Mouse (Mus musculus) bone marrow macrophage, adult 2 months (primary cell): ENCODE data around the gene Il22.

Experiments used
- CTCF ChIP-seq: IDR thresholded peaks from 2 replicates; pipeline ENCODE4 v1.5.1; 2012; ENCODE audit warnings: low read depth, mild to moderate bottlenecking, low read length, moderate library complexity
- POLR2A ChIP-seq: IDR thresholded peaks from 2 replicates; pipeline ENCODE4 v1.6.1; 2012; ENCODE audit warnings: mild to moderate bottlenecking, low read depth, low read length, borderline replicate concordance

DNA sequence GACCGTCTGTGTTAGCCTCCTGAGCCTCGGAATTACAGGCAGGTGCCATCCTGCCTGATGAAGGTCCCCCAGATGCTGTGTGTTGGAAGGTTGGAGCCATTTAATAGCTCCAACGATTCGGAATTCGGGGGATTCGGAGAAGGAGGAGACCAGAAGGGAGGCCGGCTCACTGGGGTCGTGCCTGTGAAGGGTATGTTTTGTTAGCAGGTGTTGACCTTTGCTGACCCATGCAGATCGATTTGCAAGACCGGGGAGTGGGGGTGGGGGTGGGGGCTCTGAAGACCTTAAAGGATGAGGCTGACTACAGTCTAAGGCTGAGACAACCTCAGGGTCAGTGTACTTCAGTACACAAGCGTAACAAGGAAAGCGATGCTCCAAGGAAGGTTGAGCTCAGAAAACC is 35.5 kb upstream of the Il22 start:
- TF ChIP-seq CTCF: no peak
- TF ChIP-seq POLR2A: no peak
